Mouse (Mus musculus): ENCODE results near the gene Rwdd2a.

- no peak for TF ChIP-seq CTCF (conservative IDR thresholded peaks at IDR 0.05; ENCODE audit: insufficient read depth, insufficient read length, low read depth, low read length)
- no peak for TF ChIP-seq POLR2A (IDR thresholded peaks at IDR 0.05; ENCODE audit: low read depth, low read length)
Measured at GRCm38 (mm10) chr9:86544559-86544958, 27.2 kb upstream of the Rwdd2a start.
